Mouse (Mus musculus): ENCODE measurements around the gene Tspan2.

The Tspan2 gene

GRCm38 (mm10) chr3:102735031-102735558 is 766 bp downstream of the Tspan2 start:
- no peak for DNase-seq

- no peak for DNase-seq
Measured at GRCm38 (mm10) chr3:102735638-102736037, 1.3 kb downstream of the Tspan2 start.

- no peak for DNase-seq
Measured at GRCm38 (mm10) chr3:102736436-102736835, 2.1 kb downstream of the Tspan2 start.

- DNase-seq = no peak
Measured at GRCm38 (mm10) chr3:102737106-102737505, 2.8 kb downstream of the Tspan2 start.

- no peak for DNase-seq
Measured at GRCm38 (mm10) chr3:102738161-102738901, 4.0 kb downstream of the Tspan2 start.

- DNase-seq = no peak
Measured at GRCm38 (mm10) chr3:102738926-102739325, 4.6 kb downstream of the Tspan2 start.

GRCm38 (mm10) chr3:102742725-102743124 is 8.4 kb downstream of the Tspan2 start:
- DNase-seq = no peak

GRCm38 (mm10) chr3:102743202-102743601 is 8.9 kb downstream of the Tspan2 start:
- DNase-seq = no peak

- no peak for DNase-seq
Measured at GRCm38 (mm10) chr3:102743781-102744471, 9.6 kb downstream of the Tspan2 start.

- no peak for DNase-seq
Measured at GRCm38 (mm10) chr3:102744657-102745056, 10.3 kb downstream of the Tspan2 start.

- no peak for DNase-seq
Measured at GRCm38 (mm10) chr3:102746174-102746573, 11.8 kb downstream of the Tspan2 start.

GRCm38 (mm10) chr3:102748038-102748437 is 13.7 kb downstream of the Tspan2 start:
- DNase-seq = no peak

- no peak for DNase-seq
Measured at GRCm38 (mm10) chr3:102748686-102749085, 14.4 kb downstream of the Tspan2 start.

GRCm38 (mm10) chr3:102751136-102751535 is 16.8 kb downstream of the Tspan2 start:
- no peak for DNase-seq

- no peak for DNase-seq
Measured at GRCm38 (mm10) chr3:102751536-102751935, 17.2 kb downstream of the Tspan2 start.

GRCm38 (mm10) chr3:102752053-102752452 is 17.7 kb downstream of the Tspan2 start:
- DNase-seq = no peak

- no peak for DNase-seq
Measured at GRCm38 (mm10) chr3:102752457-102752856, 18.1 kb downstream of the Tspan2 start.

- DNase-seq = no peak
Measured at GRCm38 (mm10) chr3:102755801-102756200, 21.5 kb downstream of the Tspan2 start.

- DNase-seq = no peak
Measured at GRCm38 (mm10) chr3:102757019-102757418, 22.7 kb downstream of the Tspan2 start.

GRCm38 (mm10) chr3:102760236-102760635 is 25.9 kb downstream of the Tspan2 start:
- no peak for DNase-seq

- no peak for DNase-seq
Measured at GRCm38 (mm10) chr3:102762388-102762787, 28.1 kb downstream of the Tspan2 start.

GRCm38 (mm10) chr3:102763713-102764400 is 29.5 kb downstream of the Tspan2 start:
- no peak for DNase-seq

GRCm38 (mm10) chr3:102764850-102765249 is 30.5 kb downstream of the Tspan2 start:
- no peak for DNase-seq

GRCm38 (mm10) chr3:102773018-102773417 is 38.7 kb downstream of the Tspan2 start:
- no peak for DNase-seq
